Mouse (Mus musculus) adrenal gland, postnatal 14 days (tissue): ENCODE data around the gene Nr2f2. TPM values are rescaled to one million over a fixed set of nuclear protein-coding genes. Genes with fewer than 3 reads are reported as not detected.

Source experiments
- DNase-seq: peaks from one replicate; pipeline ENCODE4 v3.0.0; 2021; ENCODE audit warnings: mixed read lengths
- total RNA-seq: library from RNA; stranded (reverse); gene quantifications from 2 replicates; pipeline ENCODE4 v1.2.3, GENCODE M21; 2021

Gene Nr2f2
- total RNA-seq, 1 experiment from 2014 or later = 91.5 TPM

GRCm38 (mm10) chr7:70332064-70332850, 34.3 kb downstream of the Nr2f2 start:
- DNase-seq = no peak

- peak; percentile 80 for DNase-seq
These were observed 35.1 kb downstream of the Nr2f2 start for GRCm38 (mm10) chr7:70331243-70332063.

GRCm38 (mm10) chr7:70330761-70331242, 35.7 kb downstream of the Nr2f2 start:
- no peak for DNase-seq

- no peak for DNase-seq
These were observed 36.4 kb downstream of the Nr2f2 start for GRCm38 (mm10) chr7:70330207-70330562.

- no peak for DNase-seq
These were observed 36.9 kb downstream of the Nr2f2 start for GRCm38 (mm10) chr7:70329521-70330206.

GRCm38 (mm10) chr7:70329037-70329516, 37.5 kb downstream of the Nr2f2 start:
- no peak for DNase-seq

- no peak for DNase-seq
These were observed 38.1 kb downstream of the Nr2f2 start for GRCm38 (mm10) chr7:70328206-70329036.

- no peak for DNase-seq
These were observed 39.3 kb downstream of the Nr2f2 start for GRCm38 (mm10) chr7:70327191-70327590.

- no peak for DNase-seq
These were observed 40.1 kb downstream of the Nr2f2 start for GRCm38 (mm10) chr7:70326176-70327035.

- no peak for DNase-seq
These were observed 41.2 kb downstream of the Nr2f2 start for GRCm38 (mm10) chr7:70325381-70325780.

GRCm38 (mm10) chr7:70324541-70324940, 42.0 kb downstream of the Nr2f2 start:
- no peak for DNase-seq

GRCm38 (mm10) chr7:70324041-70324440, 42.5 kb downstream of the Nr2f2 start:
- DNase-seq = no peak

- no peak for DNase-seq
These were observed 60.8 kb downstream of the Nr2f2 start for GRCm38 (mm10) chr7:70305716-70306115.

GRCm38 (mm10) chr7:70304426-70304825, 62.1 kb downstream of the Nr2f2 start:
- DNase-seq = no peak
